Mouse (Mus musculus): ENCODE data around the gene 1700016H13Rik.

Gene 1700016H13Rik

GRCm38 (mm10) chr5:103671858-103672257 is 16.0 kb upstream of the 1700016H13Rik start:
- DNase-seq, result no peak

GRCm38 (mm10) chr5:103665876-103666275 is 10.1 kb upstream of the 1700016H13Rik start:
- DNase-seq, result no peak

- DNase-seq, result no peak
Observed at GRCm38 (mm10) chr5:103664932-103665331, 9.1 kb upstream of the 1700016H13Rik start.

GRCm38 (mm10) chr5:103659571-103659970 is 3.8 kb upstream of the 1700016H13Rik start:
- peak in 1 of 2 experiments; percentile 19 for DNase-seq

GRCm38 (mm10) chr5:103658921-103659320 is 3.1 kb upstream of the 1700016H13Rik start:
- DNase-seq, result no peak

- no peak for DNase-seq
Observed at GRCm38 (mm10) chr5:103654780-103655179, 1.0 kb downstream of the 1700016H13Rik start.

GRCm38 (mm10) chr5:103654225-103654624 is 1.6 kb downstream of the 1700016H13Rik start:
- peak in 1 of 2 experiments; percentile 47 for DNase-seq

- no peak for DNase-seq
Observed at GRCm38 (mm10) chr5:103647320-103647719, 8.5 kb downstream of the 1700016H13Rik start.

- no peak for DNase-seq
Observed at GRCm38 (mm10) chr5:103644167-103644566, 11.6 kb downstream of the 1700016H13Rik start.

- DNase-seq, result no peak
Observed at GRCm38 (mm10) chr5:103637162-103637561, 18.6 kb downstream of the 1700016H13Rik start.

GRCm38 (mm10) chr5:103629854-103630580 is 25.8 kb downstream of the 1700016H13Rik start:
- DNase-seq, result no peak

GRCm38 (mm10) chr5:103629111-103629764 is 26.6 kb downstream of the 1700016H13Rik start, which contains the start of gene Slc10a6:
TSS of gene Slc10a6 (minus strand) at chr5:103629403.
- peak; percentile 74 to 79 for DNase-seq

GRCm38 (mm10) chr5:103628499-103628898 is 27.3 kb downstream of the 1700016H13Rik start:
- no peak for DNase-seq

- DNase-seq, result no peak
Observed at GRCm38 (mm10) chr5:103624831-103625230, 31.0 kb downstream of the 1700016H13Rik start.

GRCm38 (mm10) chr5:103622321-103622720 is 33.5 kb downstream of the 1700016H13Rik start:
- DNase-seq, result no peak

GRCm38 (mm10) chr5:103620301-103620973 is 35.4 kb downstream of the 1700016H13Rik start:
- DNase-seq, result no peak

- no peak for DNase-seq
Observed at GRCm38 (mm10) chr5:103617191-103617590, 38.6 kb downstream of the 1700016H13Rik start.

GRCm38 (mm10) chr5:103614356-103614755 is 41.5 kb downstream of the 1700016H13Rik start:
- no peak for DNase-seq

- DNase-seq, result no peak
Observed at GRCm38 (mm10) chr5:103612316-103612715, 43.5 kb downstream of the 1700016H13Rik start.

GRCm38 (mm10) chr5:103610856-103611472 is 44.8 kb downstream of the 1700016H13Rik start:
- no peak for DNase-seq

- no peak for DNase-seq
Observed at GRCm38 (mm10) chr5:103610148-103610547, 45.7 kb downstream of the 1700016H13Rik start.

GRCm38 (mm10) chr5:103605707-103606106 is 50.1 kb downstream of the 1700016H13Rik start:
- no peak for DNase-seq
